Mouse (Mus musculus) lung, embryonic 16.5 days (tissue): ENCODE measurements around the gene Smco3. TPM values are rescaled to one million over a fixed set of nuclear protein-coding genes. Genes with fewer than 3 reads are reported as not detected.
A peak's percentile ranks its signal among the peaks of the same experiment; 100 is the strongest.
"Not testable (repeated sequence)": the region's sequence is repeated elsewhere in the genome, so short reads cannot be mapped to it uniquely, and the experiment has no call there.

Experiments
- ATAC-seq: fragments of 200-750 bp; cut with Nextera tagmentation; 2 replicates; pipeline ENCODE4 v1.8.0; 2017; ENCODE audit warnings: low read depth, mild to moderate bottlenecking, moderate library complexity
- H3K27ac ChIP-seq: fragments of 300-500 bp; sonication (generic); 2 replicates; pipeline ENCODE4 v1.5.1; 2014; ENCODE audit warnings: mild to moderate bottlenecking, control low read depth, low read length
- H3K27me3 ChIP-seq: fragments of 300-500 bp; sonication (generic); 2 replicates; pipeline ENCODE4 v1.6.1; 2014; ENCODE audit warnings: low read depth, low read length, mixed read lengths; ENCODE audit not compliant: control insufficient read depth, insufficient read depth
- H3K36me3 ChIP-seq: fragments of 300-500 bp; sonication (generic); 2 replicates; pipeline ENCODE4 v1.6.1; 2014; ENCODE audit warnings: low read length; ENCODE audit not compliant: control insufficient read depth, insufficient read depth
- H3K4me1 ChIP-seq: fragments of 300-500 bp; sonication (generic); replicated peaks from 2 replicates; pipeline ENCODE4 v1.6.1; 2014; ENCODE audit warnings: low read length, mixed read lengths; ENCODE audit not compliant: control insufficient read depth, insufficient read depth
- H3K4me2 ChIP-seq: fragments of 300-500 bp; sonication (generic); 2 replicates; pipeline ENCODE4 v1.6.1; 2014; ENCODE audit warnings: low read depth, low read length, control low read depth
- H3K4me3 ChIP-seq: fragments of 300-500 bp; sonication (generic); 2 replicates; pipeline ENCODE4 v1.5.1; 2014; ENCODE audit warnings: mild to moderate bottlenecking, low read length, control low read depth
- H3K9ac ChIP-seq: fragments of 300-500 bp; sonication (generic); 2 replicates; pipeline ENCODE4 v1.6.1; 2014; ENCODE audit warnings: low read length, control low read depth
- H3K9me3 ChIP-seq: fragments of 300-500 bp; sonication (generic); 2 replicates; pipeline ENCODE4 v1.6.1; 2016; ENCODE audit warnings: low read length; ENCODE audit not compliant: control insufficient read depth
- WGBS: fragments of 180-500 bp; shearing (Covaris S2); extraction: QIAGEN DNeasy Blood & Tissue Kit; methylation state at CpG from one replicate; pipeline ENCODE4 v1.1.7; 2014; 5-methylcytosine and 5-hydroxymethylcytosine counted together
- polyA plus RNA-seq: library from polyadenylated mRNA; unstranded; fragments of >200 nt; fragmentation: Nextera tagmentation; extraction: Ambion mirVana; gene quantifications from 2 replicates; pipeline ENCODE4 v1.2.1, GENCODE M21; 2015

Gene Smco3
- polyA plus RNA-seq, 1 experiment from 2014 or later = 3.3 TPM

GRCm38 (mm10) chr6:136806819-136807218, 28.4 kb downstream of the Smco3 start:
- H3K4me3 ChIP-seq = no peak overlapping the region; the same call in 1 of the 2 replicates
- peaks cover 18% of the 10 kb centered on the region for H3K4me1 ChIP-seq
- ATAC-seq = no peak
- H3K4me2 ChIP-seq = peak overlapping the region; percentile 75
- no peaks in the 10 kb centered on the region for H3K27me3 ChIP-seq
- H3K9ac ChIP-seq = peak overlapping the region; percentile 67
- WGBS = 62% methylated on average over 5 of the region's 5 CpGs
- 0 out of 2 replicates have a peak, but pooled peaks cover 2% of the 10 kb centered on the region for H3K36me3 ChIP-seq
- no peaks in the 10 kb centered on the region for H3K9me3 ChIP-seq
- peak overlapping the region; percentile 96 for H3K27ac ChIP-seq

DNA sequence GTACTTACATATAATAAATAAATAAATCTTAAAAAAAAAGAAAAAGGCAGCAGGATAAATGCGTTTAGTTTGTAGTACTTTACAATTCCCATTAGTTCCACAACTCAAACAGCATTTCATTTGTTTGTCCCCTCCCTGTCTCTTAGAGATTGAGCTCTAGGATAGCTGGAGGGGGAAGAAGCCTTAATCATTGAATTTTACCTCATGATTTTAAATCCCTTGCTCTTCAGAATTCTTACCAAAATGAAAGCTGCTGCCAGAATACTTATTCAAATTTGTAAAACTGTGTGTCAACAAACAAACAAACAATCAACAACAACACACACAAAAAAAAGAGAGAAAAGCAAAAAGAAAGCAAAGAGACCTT, 29.9 kb downstream of the Smco3 start:
- Histone ChIP-seq H3K4me3 (no peak overlapping the region), H3K27me3 (no peaks in the 10 kb centered on the region), H3K9me3 (no peaks in the 10 kb centered on the region), H3K4me2 (no peak overlapping the region), H3K36me3 (no peaks in the 10 kb centered on the region), H3K4me1 (peaks cover 18% of the 10 kb centered on the region), H3K27ac (no peak overlapping the region), H3K9ac (no peak overlapping the region)
- no peak for ATAC-seq
- 77% methylated on average over 1 of the region's 1 CpGs for WGBS

- Histone ChIP-seq H3K9ac (peak overlapping the region; percentile 59), H3K4me1 (peaks cover 18% of the 10 kb centered on the region), H3K27me3 (no peaks in the 10 kb centered on the region), H3K9me3 (no peaks in the 10 kb centered on the region), H3K36me3 (no peaks in the 10 kb centered on the region), H3K4me3 (peak overlapping the region; percentile 59), H3K4me2 (peak overlapping the region; percentile 71), H3K27ac (peak overlapping the region; percentile 100)
- no peak for ATAC-seq
- WGBS = 22% methylated on average over 9 of the region's 9 CpGs
Observed at GRCm38 (mm10) chr6:136804705-136805408, 30.4 kb downstream of the Smco3 start.

GRCm38 (mm10) chr6:136803739-136804633, 31.3 kb downstream of the Smco3 start, which contains the start of gene Hist4h4:
Hist4h4 (minus strand) TSS chr6:136804415.
- H3K9me3 ChIP-seq = no peaks in the 10 kb centered on the region

DNA sequence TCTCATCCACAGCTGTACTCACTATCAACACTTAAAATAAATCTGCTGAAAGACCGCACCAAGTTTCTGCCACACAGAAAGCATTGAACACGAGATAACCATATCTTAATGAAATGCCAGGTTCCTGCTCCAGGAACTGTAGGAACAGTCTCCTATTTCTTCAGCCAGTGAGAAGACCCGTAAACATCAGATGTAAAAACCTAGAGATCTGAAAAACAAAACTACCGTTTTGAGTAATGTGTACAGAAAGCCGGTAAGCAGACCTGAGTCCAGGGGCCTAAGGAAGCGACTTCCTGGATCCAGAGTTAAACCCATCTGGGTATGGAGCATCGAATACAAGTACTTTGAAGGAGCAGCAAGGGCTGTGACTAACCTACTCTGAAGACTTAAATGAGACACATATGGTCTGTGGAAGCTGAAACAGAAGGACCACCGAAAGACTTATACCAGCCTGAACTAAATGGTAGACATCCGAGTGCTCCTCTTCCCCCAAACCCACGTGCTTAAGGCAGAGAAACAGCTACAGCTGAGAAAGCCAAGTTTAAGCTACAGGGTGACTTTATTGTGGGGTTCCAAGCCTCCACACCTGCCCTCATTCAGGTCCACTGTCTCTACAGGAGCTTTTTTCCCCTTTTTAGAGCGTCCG, 32.0 kb downstream of the Smco3 start:
- H3K4me2 ChIP-seq = peak overlapping the region; percentile 71
- H3K4me1 ChIP-seq = peaks cover 15% of the 10 kb centered on the region
- peak overlapping the region; percentile 92 for H3K9ac ChIP-seq
- H3K4me3 ChIP-seq = peak overlapping the region; percentile 59
- peak overlapping the region; percentile 100 for H3K27ac ChIP-seq
- 7% methylated on average over 12 of the region's 12 CpGs for WGBS
- no peaks in the 10 kb centered on the region for H3K27me3 ChIP-seq
- ATAC-seq = peak; percentile 0; the same call in 1 of the 2 replicates
- no peaks in the 10 kb centered on the region for H3K36me3 ChIP-seq
- H3K9me3 ChIP-seq = no peaks in the 10 kb centered on the region

More at GRCm38 (mm10) chr6:136803739-136804633, 31.3 kb downstream of the Smco3 start, which contains the start of gene Hist4h4:
- Histone ChIP-seq H3K4me2 (peak within 1 kb of the TSS; percentile 71), H3K4me1 (peaks cover 15% of the 10 kb centered on the region), H3K27me3 (no peaks in the 10 kb centered on the region), H3K9ac (peak within 1 kb of the TSS; percentile 92), H3K36me3 (no peaks in the 10 kb centered on the region), H3K27ac (peak within 1 kb of the TSS; percentile 100), H3K4me3 (peak within 1 kb of the TSS; percentile 59)
- under 1% methylated on average over 50 of the region's 50 CpGs for WGBS
- peak; percentile 71 for ATAC-seq

DNA sequence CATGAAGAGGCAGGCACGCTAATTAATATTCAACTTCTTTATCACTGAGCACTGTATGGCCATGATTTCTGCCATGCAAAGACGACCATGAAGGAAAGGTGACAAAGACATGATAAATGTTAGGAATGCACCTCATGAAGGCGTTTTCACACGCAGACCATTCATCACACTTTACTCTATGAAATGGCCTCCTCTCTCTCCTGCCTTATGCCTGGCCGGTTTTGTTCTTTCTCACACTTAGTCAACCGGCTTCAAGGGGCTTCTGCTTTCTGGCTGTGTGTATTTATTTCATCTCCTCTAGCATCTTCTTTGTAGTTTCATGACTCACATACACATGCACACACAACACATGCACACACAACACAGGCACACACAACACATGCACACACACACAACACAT, 34.0 kb downstream of the Smco3 start:
- H3K9ac ChIP-seq = no peak overlapping the region
- no peaks in the 10 kb centered on the region for H3K9me3 ChIP-seq
- H3K4me2 ChIP-seq = no peak overlapping the region
- H3K4me1 ChIP-seq = peaks cover 12% of the 10 kb centered on the region
- ATAC-seq = no peak
- WGBS = 50% methylated on average over 6 of the region's 6 CpGs
- H3K36me3 ChIP-seq = no peaks in the 10 kb centered on the region
- H3K4me3 ChIP-seq = no peak overlapping the region
- no peaks in the 10 kb centered on the region for H3K27me3 ChIP-seq
- no peak overlapping the region for H3K27ac ChIP-seq

GRCm38 (mm10) chr6:136800710-136801109, 34.5 kb downstream of the Smco3 start:
- H3K27ac ChIP-seq = no peak overlapping the region
- no peak for ATAC-seq
- no peak overlapping the region for H3K4me2 ChIP-seq
- H3K4me1 ChIP-seq = peaks cover 10% of the 10 kb centered on the region
- 80% methylated on average over 8 of the region's 8 CpGs for WGBS
- no peak overlapping the region for H3K9ac ChIP-seq
- no peaks in the 10 kb centered on the region for H3K36me3 ChIP-seq
- no peaks in the 10 kb centered on the region for H3K9me3 ChIP-seq
- H3K27me3 ChIP-seq = no peaks in the 10 kb centered on the region
- no peak overlapping the region for H3K4me3 ChIP-seq

DNA sequence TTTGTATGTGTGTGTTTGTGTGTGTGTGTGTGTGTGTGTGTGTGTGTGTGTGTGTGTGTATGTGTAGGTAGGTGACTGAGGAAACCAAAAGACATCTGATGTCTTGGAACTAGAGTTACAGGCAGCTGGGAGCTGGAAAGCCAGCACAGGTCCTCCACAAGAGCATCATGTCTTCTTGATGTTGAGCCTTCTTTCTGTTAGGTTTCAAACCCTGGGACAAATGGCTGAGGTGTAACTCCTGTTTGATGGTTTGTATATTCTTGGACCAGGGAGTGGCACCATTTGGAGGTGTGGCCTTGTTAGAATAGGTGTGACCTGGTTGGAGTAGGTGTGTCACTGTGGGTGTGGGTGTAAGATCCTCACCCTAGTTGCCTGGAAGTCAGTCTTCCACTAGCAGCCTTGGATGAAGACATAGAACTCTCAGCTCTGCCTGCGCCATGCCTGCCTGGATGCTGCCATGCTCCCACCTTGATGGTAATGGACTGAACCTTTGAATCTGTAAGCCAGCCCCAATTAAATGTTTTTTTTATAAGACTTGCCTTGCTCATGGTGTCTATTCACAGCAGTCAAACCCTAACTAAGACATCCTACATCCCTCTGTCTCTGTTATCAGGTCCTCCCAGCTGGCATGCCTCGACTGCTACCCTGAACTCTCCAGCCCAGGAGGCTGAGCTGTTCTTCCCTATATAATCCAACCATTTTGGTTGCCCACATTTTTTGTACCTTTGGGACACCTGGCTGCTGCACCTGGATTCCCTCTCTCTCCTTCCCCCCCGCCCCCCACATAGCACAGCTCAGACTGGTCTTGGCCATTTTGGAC, 37.2 kb downstream of the Smco3 start:
- H3K27me3 ChIP-seq, H3K4me3 ChIP-seq, H3K9me3 ChIP-seq, H3K4me1 ChIP-seq, ATAC-seq, H3K4me2 ChIP-seq, H3K27ac ChIP-seq, H3K9ac ChIP-seq, H3K36me3 ChIP-seq: not testable (repeated sequence)
- 79% methylated on average over 3 of the region's 3 CpGs for WGBS
